Mouse (Mus musculus) embryonic stem cell, embryonic (primary cell): ENCODE measurements at regions not wholly inside any gene's neighbourhood (a gene's known extent, or its start where the extent isn't known, plus 50 kb on each side); places are given as distances from the start of the nearest gene placed in this dataset.

Experiments used
- CTCF ChIA-PET, 4 experiments: fragments of 300-600 bp in 2 of 4; fragments of 350-600 bp in 2 of 4; sonication (Branson Sonifier 250); formaldehyde crosslinking; loops; one replicate each; lab custom pipeline; 2022; ENCODE audit warnings: inconsistent platforms in 2 of 4; lab: Charles Lee
- POLR2A ChIA-PET, 4 experiments: fragments of 300-600 bp in 2 of 4; fragments of 350-600 bp in 2 of 4; sonication (Branson Sonifier 250); formaldehyde crosslinking; loops; one replicate each; lab custom pipeline; 2022; ENCODE audit warnings: antibody characterized with exemption in 4 of 4, inconsistent platforms in 1 of 4; lab: Charles Lee

GRCm38 (mm10) chr3:67661529-67661928 lies 79.0 kb downstream of the Mfsd1 start:
- POLR2A ChIA-PET = no interaction called here

GRCm38 (mm10) chr3:67709322-67709721 lies 126.8 kb downstream of the Mfsd1 start:
- POLR2A ChIA-PET = no interaction called here
- CTCF ChIA-PET = interaction anchor here in 1 of 4 experiments (1.0 kb wide), 1 partner anchor 41 kb away, joined by 3 read pairs; no protein-coding TSS in a partner anchor

More at GRCm38 (mm10) chr3:67661529-67661928, 79.0 kb downstream of the Mfsd1 start:
- CTCF ChIA-PET = interaction anchor here in 1 of 4 experiments (0.9 kb wide), 2 partner anchors 385 to 392 kb away, joined by 3 to 5 read pairs; no protein-coding TSS in a partner anchor

GRCm38 (mm10) chr3:67711716-67712115 lies 129.2 kb downstream of the Mfsd1 start:
- POLR2A ChIA-PET = no interaction called here
- CTCF ChIA-PET = interaction anchor here in 1 of 4 experiments (0.6 kb wide), 1 partner anchor 1301 kb away, joined by 3 read pairs; no protein-coding TSS in a partner anchor

- ChIA-PET POLR2A (no interaction called here), CTCF (interaction anchor here in 1 of 4 experiments (0.6 kb wide), 1 partner anchor 1321 kb away, joined by 3 read pairs; no protein-coding TSS in a partner anchor)
These were observed 149.4 kb downstream of the Mfsd1 start for GRCm38 (mm10) chr3:67731921-67732320.

DNA sequence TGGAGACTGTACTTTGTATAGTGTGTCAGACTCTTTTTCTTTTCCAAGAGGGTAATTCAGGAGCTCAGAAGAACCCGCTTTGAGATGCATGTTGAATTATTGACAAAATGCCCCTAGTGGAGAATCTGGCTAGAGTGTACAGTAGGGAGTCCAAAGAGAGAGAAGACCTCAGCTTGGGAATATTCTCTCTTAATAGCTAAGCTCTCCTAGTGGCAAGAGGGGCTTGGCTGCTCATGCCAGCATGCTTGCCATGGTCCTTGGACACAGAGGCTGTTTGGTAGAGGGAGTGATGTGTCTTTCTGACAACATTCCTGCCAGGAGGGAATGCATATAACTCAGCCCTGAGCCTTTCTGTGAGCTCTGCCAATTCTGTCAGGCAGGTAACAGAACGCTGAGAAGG lies 150.3 kb downstream of the Mfsd1 start:
- CTCF ChIA-PET = no interaction called here
- POLR2A ChIA-PET = no interaction called here

- POLR2A ChIA-PET = no interaction called here
- CTCF ChIA-PET = no interaction called here
These were observed 137.8 kb upstream of the Iqcj start for GRCm38 (mm10) chr3:67754256-67754655.

GRCm38 (mm10) chr3:67768603-67769002 lies 123.4 kb upstream of the Iqcj start:
- CTCF ChIA-PET = no interaction called here
- POLR2A ChIA-PET = no interaction called here

GRCm38 (mm10) chr3:67773403-67773802 lies 118.6 kb upstream of the Iqcj start:
- POLR2A ChIA-PET = interaction anchor here in 1 of 4 experiments (0.7 kb wide), 1 partner anchor 273 kb away, joined by 3 read pairs; no protein-coding TSS in a partner anchor
- CTCF ChIA-PET = no interaction called here

GRCm38 (mm10) chr3:67782177-67782576 lies 109.8 kb upstream of the Iqcj start:
- ChIA-PET POLR2A (no interaction called here), CTCF (no interaction called here)

- CTCF ChIA-PET = no interaction called here
- POLR2A ChIA-PET = no interaction called here
These were observed 85.0 kb upstream of the Iqcj start for GRCm38 (mm10) chr3:67806847-67807601.

DNA sequence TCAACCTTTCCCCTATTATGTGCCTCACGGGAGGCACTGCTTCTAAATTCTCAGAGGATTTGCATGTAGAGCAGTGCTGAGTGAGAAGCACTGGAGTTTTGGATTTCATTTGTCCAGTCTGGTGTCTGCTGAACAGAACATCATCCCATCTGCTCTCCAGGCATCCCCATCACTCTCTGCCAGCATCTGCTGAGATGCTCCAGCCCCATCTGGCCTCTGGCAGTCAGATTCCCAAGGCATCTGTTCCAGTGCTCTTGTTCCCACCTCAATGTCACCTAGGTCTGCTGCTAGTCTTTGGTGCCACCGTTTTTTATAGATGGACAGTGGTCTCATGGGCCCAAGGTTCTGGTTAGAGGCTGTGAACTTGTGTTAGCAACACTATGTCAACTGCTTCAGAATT lies 63.9 kb upstream of the Iqcj start:
- ChIA-PET CTCF (no interaction called here), POLR2A (no interaction called here)

GRCm38 (mm10) chr3:67833041-67833663 lies 58.9 kb upstream of the Iqcj start:
- CTCF ChIA-PET = interaction anchor here in 1 of 4 experiments (0.7 kb wide), 1 partner anchor 68 kb away, joined by 3 read pairs; no protein-coding TSS in a partner anchor
- POLR2A ChIA-PET = interaction anchor here in 1 of 4 experiments (0.6 to 0.7 kb wide), 2 partner anchors 69 to 140 kb away, joined by 3 to 4 read pairs; no protein-coding TSS in a partner anchor
